Mouse (Mus musculus): ENCODE measurements around the gene Lpcat4. TPM values are rescaled to one million over a fixed set of nuclear protein-coding genes. Genes with fewer than 3 reads are reported as not detected.

The Lpcat4 gene
- total and polyA plus RNA-seq, 3 experiments, result 12.3 to 75.2 (median 17.2) TPM

GRCm38 (mm10) chr2:112266780-112267179, 27.5 kb downstream of the Lpcat4 start:
- Histone ChIP-seq H3K4me3 (replicated peaks in 1 of 3; ENCODE audit: low read depth in 2 of 3, low read length in 2 of 3, poor library complexity in 1 of 3) (peak overlapping the region; percentile 81 to 88 (median 83)), H3K27me3 (replicated peaks) (no peaks in the 10 kb centered on the region), H3K79me2 (replicated peaks; ENCODE audit: control insufficient read depth, extremely low read depth, insufficient read depth, poor library complexity, severe bottlenecking) (peaks cover 50% of the 10 kb centered on the region), H3K4me1 (ENCODE audit: control insufficient read depth in 1 of 2, insufficient read depth in 2 of 2) (peaks cover 2 to 44% of the 10 kb centered on the region in 2 experiments; a peak in 2 of 4 replicates), H3K9me3 (replicated peaks; ENCODE audit: low read length) (no peaks in the 10 kb centered on the region), H3K4me2 (ENCODE audit: insufficient read depth, low read depth, poor library complexity, severe bottlenecking) (peak overlapping the region; percentile 82), H3K36me3 (replicated peaks in 1 of 2; ENCODE audit: control insufficient read depth in 1 of 2, insufficient read depth in 1 of 2, low read length in 1 of 2) (peaks cover 0 to 22% of the 10 kb centered on the region in 2 experiments), H3K9ac (ENCODE audit: insufficient read depth, low read depth) (peak overlapping the region; percentile 93), H3K27ac (ENCODE audit: insufficient read depth, low read depth) (peak overlapping the region; percentile 80)
- peak; percentile 48 for DNase-seq (ENCODE audit: extremely low read depth)
- dilution Hi-C loops (cut with MboI; ENCODE audit: extremely low pct_ligation_motif_present, extremely low pct_unique_long_range_greater_than_20kb, low sequenced_read_pairs), result no loop called here
- in situ Hi-C loops (cut with MboI; ENCODE audit: low pct_ligation_motif_present, low pct_unique_long_range_greater_than_20kb, low sequenced_read_pairs), result loop anchor here (10.0 kb wide), 2 partner anchors 98 to 208 kb away; partner anchors contain the start of gene Emc4
- TF ChIP-seq NELFE (IDR thresholded peaks at IDR 0.05; ENCODE audit: low read depth, low read length) (no peak), SIN3A (IDR thresholded peaks at IDR 0.05; ENCODE audit: low read length) (peak; percentile 14; the same call in 1 of the 2 replicates)

GRCm38 (mm10) chr2:112267547-112268269, 28.4 kb downstream of the Lpcat4 start:
- no peaks in the 10 kb centered on the region for H3K27me3 ChIP-seq (replicated peaks)
- peaks cover 2 to 44% of the 10 kb centered on the region in 2 experiments; a peak in 2 of 4 replicates for H3K4me1 ChIP-seq (ENCODE audit: control insufficient read depth in 1 of 2, insufficient read depth in 2 of 2)
- no peaks in the 10 kb centered on the region for H3K9me3 ChIP-seq (replicated peaks; ENCODE audit: low read length)
- peak overlapping the region; percentile 93 for H3K9ac ChIP-seq (ENCODE audit: insufficient read depth, low read depth)
- H3K79me2 ChIP-seq (replicated peaks; ENCODE audit: control insufficient read depth, extremely low read depth, insufficient read depth, poor library complexity, severe bottlenecking), result peaks cover 43% of the 10 kb centered on the region
- in situ Hi-C loops (cut with MboI; ENCODE audit: low pct_ligation_motif_present, low pct_unique_long_range_greater_than_20kb, low sequenced_read_pairs) (loop anchor here (10.0 kb wide), 2 partner anchors 97 to 207 kb away; partner anchors contain the start of gene Emc4), dilution Hi-C loops (cut with MboI; ENCODE audit: extremely low pct_ligation_motif_present, extremely low pct_unique_long_range_greater_than_20kb, low sequenced_read_pairs) (no loop called here)
- peak overlapping the region; percentile 62; the same call in 1 of the 2 replicates for H3K27ac ChIP-seq (ENCODE audit: insufficient read depth, low read depth)
- peak overlapping the region; percentile 89 for H3K4me2 ChIP-seq (ENCODE audit: insufficient read depth, low read depth, poor library complexity, severe bottlenecking)
- H3K4me3 ChIP-seq (replicated peaks in 1 of 3; ENCODE audit: low read depth in 2 of 3, low read length in 2 of 3, poor library complexity in 1 of 3), result peak overlapping the region; percentile 55 to 88 (median 81)
- H3K36me3 ChIP-seq (replicated peaks in 1 of 2; ENCODE audit: control insufficient read depth in 1 of 2, insufficient read depth in 1 of 2, low read length in 1 of 2), result peaks cover 0 to 24% of the 10 kb centered on the region in 2 experiments
- peak; percentile 80 for DNase-seq (ENCODE audit: extremely low read depth)
- no peak; the same call in 1 of the 2 replicates for TF ChIP-seq SIN3A (IDR thresholded peaks at IDR 0.05; ENCODE audit: low read length)
- TF ChIP-seq IRF4 (IDR thresholded peaks at IDR 0.05; ENCODE audit: low read depth, low read length), result peak; percentile 97
- TF ChIP-seq MAZ (IDR thresholded peaks at IDR 0.05; ENCODE audit: low read depth, low read length), result no peak
- TF ChIP-seq NRF1 (IDR thresholded peaks at IDR 0.05; ENCODE audit: low read depth, low read length), result no peak
- no peak for TF ChIP-seq ZC3H11A (IDR thresholded peaks at IDR 0.05; ENCODE audit: low read depth, low read length)
- peak; percentile 75; the same call in 1 of the 2 replicates for TF ChIP-seq MYC (IDR thresholded peaks at IDR 0.05; ENCODE audit: low read depth, low read length)
- TF ChIP-seq TBP (conservative IDR thresholded peaks at IDR 0.05; ENCODE audit: low read depth, low read length), result peak; percentile 92
- no peak for TF ChIP-seq MAX (IDR thresholded peaks at IDR 0.05; ENCODE audit: low read length)
- no peak for TF ChIP-seq CHD1 (IDR thresholded peaks at IDR 0.05; ENCODE audit: low read depth, low read length)
- no peak for TF ChIP-seq USF2 (conservative IDR thresholded peaks at IDR 0.05; ENCODE audit: low read depth, low read length)
- peak; percentile 36; the same call in 1 of the 2 replicates for TF ChIP-seq TCF12 (IDR thresholded peaks at IDR 0.05; ENCODE audit: low read depth, low read length)
- TF ChIP-seq ZKSCAN1 (IDR thresholded peaks at IDR 0.05; ENCODE audit: borderline replicate concordance, low read depth, low read length), result no peak
- TF ChIP-seq ZMIZ1 (IDR thresholded peaks at IDR 0.05; ENCODE audit: low read depth, low read length), result no peak
- 0 out of 2 replicates have a peak, but pooled peaks have one; percentile 31 for TF ChIP-seq BHLHE40 (IDR thresholded peaks at IDR 0.05; ENCODE audit: low read depth, low read length)
- peak; percentile 70 for TF ChIP-seq ELF1 (IDR thresholded peaks at IDR 0.05; ENCODE audit: low read depth, low read length)
- TF ChIP-seq ZNF384 (IDR thresholded peaks at IDR 0.05; ENCODE audit: low read depth, low read length), result no peak
- TF ChIP-seq JUND (conservative IDR thresholded peaks at IDR 0.05; ENCODE audit: low read depth, low read length), result peak; percentile 88
- TF ChIP-seq GABPA (IDR thresholded peaks at IDR 0.05; ENCODE audit: insufficient replicate concordance, low read depth, low read length), result no peak
- TF ChIP-seq E2F4 (IDR thresholded peaks at IDR 0.05; ENCODE audit: insufficient replicate concordance, low read depth, low read length), result no peak
- TF ChIP-seq JUN (IDR thresholded peaks at IDR 0.05; ENCODE audit: insufficient read depth, low read depth, low read length), result peak; percentile 75
- no peak for TF ChIP-seq MAFK (IDR thresholded peaks at IDR 0.05; ENCODE audit: insufficient replicate concordance, low read length)
- TF ChIP-seq CHD2 (IDR thresholded peaks at IDR 0.05; ENCODE audit: low read length), result no peak
- no peak for TF ChIP-seq KAT2A (IDR thresholded peaks at IDR 0.05; ENCODE audit: insufficient replicate concordance, low read length)
- no peak for TF ChIP-seq SMC3 (IDR thresholded peaks at IDR 0.05; ENCODE audit: low read depth, low read length)
- peak; percentile 47 for TF ChIP-seq MEF2A (IDR thresholded peaks at IDR 0.05; ENCODE audit: borderline replicate concordance, low read depth, low read length)
- no peak for TF ChIP-seq NELFE (IDR thresholded peaks at IDR 0.05; ENCODE audit: low read depth, low read length)
- TF ChIP-seq POLR2AphosphoS2 (IDR thresholded peaks at IDR 0.05; ENCODE audit: low read depth, low read length), result no peak
- no peak for TF ChIP-seq RCOR1 (conservative IDR thresholded peaks at IDR 0.05; ENCODE audit: low read depth, low read length)
- TF ChIP-seq HCFC1 (IDR thresholded peaks at IDR 0.05; ENCODE audit: low read depth, low read length), result peak; percentile 25; the same call in 1 of the 2 replicates

All from CH12.LX (cell line).